Mouse (Mus musculus) myocyte (in vitro differentiated cells): ENCODE results near the gene Tanc2.

Source experiments
- MAX ChIP-seq: IDR thresholded peaks from one replicate; pipeline ENCODE4 v1.6.1; 2011; ENCODE audit warnings: low read depth, mild to moderate bottlenecking, control low read depth
- MYOD1 ChIP-seq, 3 experiments: IDR thresholded peaks; one replicate each; pipeline ENCODE4 v1.6.1; 2011; ENCODE audit warnings: control low read depth in 2 of 3, low read depth in 2 of 3, mild to moderate bottlenecking in 2 of 3, moderate library complexity in 1 of 3; ENCODE audit not compliant: insufficient read length in 2 of 3, control insufficient read depth in 1 of 3
- POLR2A ChIP-seq: IDR thresholded peaks from one replicate; pipeline ENCODE4 v1.6.1; 2011; ENCODE audit warnings: low read depth, mild to moderate bottlenecking, control low read depth, moderate library complexity; ENCODE audit not compliant: insufficient read length
- POLR2AphosphoS2 ChIP-seq: IDR thresholded peaks from one replicate; pipeline ENCODE4 v1.6.1; 2011; ENCODE audit warnings: low read depth, control low read depth; ENCODE audit not compliant: insufficient read length

DNA sequence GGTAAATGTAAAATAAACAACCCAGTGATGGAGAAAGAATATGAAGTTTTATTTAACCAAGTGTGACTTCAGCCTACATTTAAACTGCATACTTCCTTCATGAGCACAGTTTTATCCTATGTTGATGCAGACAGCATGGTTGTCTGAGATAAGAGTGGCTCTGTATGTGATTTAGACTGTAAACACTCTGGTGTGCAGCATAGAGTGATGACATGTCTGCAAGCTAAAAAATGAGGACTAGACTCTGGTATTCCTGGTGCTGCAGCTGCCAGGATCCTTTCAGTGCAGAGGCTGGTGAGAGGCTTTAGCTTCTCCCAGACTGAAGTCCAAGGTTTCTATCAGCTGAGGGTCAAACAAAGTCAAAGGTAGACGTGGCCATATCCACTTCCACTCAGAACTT, 297.5 kb downstream of the Tanc2 start:
- TF ChIP-seq POLR2A (no peak), MAX (no peak), POLR2AphosphoS2 (no peak), MYOD1 (IDR thresholded peaks at IDR 0.05; ENCODE audit: control insufficient read depth in 1 of 3, insufficient read length in 2 of 3, low read depth in 2 of 3) (no peak)
